Mouse (Mus musculus): ENCODE results near the gene Rictor. TPM values are rescaled to one million over a fixed set of nuclear protein-coding genes. Genes with fewer than 3 reads are reported as not detected.
"Not testable (repeated sequence)": the region's sequence is repeated elsewhere in the genome, so short reads cannot be mapped to it uniquely, and the experiment has no call there.

Rictor gene
- polyA plus RNA-seq, 1 experiment from 2014 or later, result 33.5 TPM

DNA sequence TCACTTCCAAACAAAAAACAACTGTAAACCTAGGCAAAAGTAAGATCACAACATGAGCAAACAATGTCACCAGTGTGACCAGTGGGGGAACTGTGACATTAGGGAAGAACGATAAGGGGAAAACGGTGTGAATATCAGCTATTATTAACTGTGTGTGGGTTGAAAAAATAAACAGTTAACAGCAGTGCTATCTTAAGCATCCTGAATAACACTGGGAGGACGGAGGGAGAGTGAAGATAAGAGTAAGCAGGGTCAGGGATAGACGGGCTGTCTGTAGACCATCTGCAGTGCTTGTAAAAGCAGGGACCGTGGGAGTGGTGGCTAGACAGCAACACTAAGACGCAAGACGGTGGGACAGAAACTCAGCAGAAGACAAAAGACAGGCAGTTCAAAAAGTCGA is 35.5 kb downstream of the Rictor start:
- H3K27ac ChIP-seq, result no peak overlapping the region
- H3K4me3 ChIP-seq, result no peak overlapping the region
- H3K36me3 ChIP-seq (replicated peaks), result peaks cover 31% of the 10 kb centered on the region
- no peaks in the 10 kb centered on the region for H3K9me3 ChIP-seq
- H3K27me3 ChIP-seq (ENCODE audit: poor library complexity, severe bottlenecking), result no peaks in the 10 kb centered on the region
- WGBS, result 78% methylated on average over 8 of the region's 8 CpGs
- H3K4me1 ChIP-seq, result no peaks in the 10 kb centered on the region
- DNase-seq (ENCODE audit: extremely low spot score, low spot score), result no peak

DNA sequence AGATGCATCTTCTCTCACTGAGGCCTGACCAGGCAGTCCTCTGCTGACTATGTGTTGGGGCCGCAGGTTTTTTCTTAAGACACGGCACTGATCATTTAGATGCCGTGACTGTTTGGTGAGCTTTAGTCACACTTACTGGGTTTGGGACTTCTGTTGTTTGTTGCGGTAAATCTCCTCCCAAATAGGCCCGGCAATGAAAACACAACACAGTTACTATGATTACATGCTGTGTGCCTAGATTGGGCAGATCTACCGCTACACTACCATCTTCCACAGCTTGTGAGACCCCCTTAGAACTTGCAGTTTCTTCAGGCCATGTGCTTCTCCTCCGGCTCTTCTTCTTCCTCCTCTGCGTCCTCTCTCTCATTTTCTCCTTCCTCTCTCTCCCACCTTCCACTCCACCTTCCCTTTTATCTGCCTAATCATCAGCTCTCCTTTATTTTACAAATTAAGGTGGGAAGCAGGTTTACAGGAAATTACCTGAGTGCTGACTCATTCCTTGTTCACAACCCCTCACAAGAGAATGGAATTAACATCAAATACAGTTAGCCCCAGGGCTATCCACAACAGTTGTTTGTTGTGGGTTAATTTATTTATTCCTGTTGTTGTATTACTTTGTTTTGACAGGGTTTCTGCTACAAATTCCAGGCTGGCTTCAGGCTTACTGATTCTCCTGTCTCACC is 38.3 kb downstream of the Rictor start:
- H3K27me3 ChIP-seq (ENCODE audit: poor library complexity, severe bottlenecking); H3K27ac ChIP-seq; H3K4me1 ChIP-seq; H3K4me3 ChIP-seq; DNase-seq (ENCODE audit: extremely low spot score, low spot score); H3K9me3 ChIP-seq: not testable (repeated sequence)
- WGBS, result 80% methylated on average over 8 of the region's 8 CpGs
- H3K36me3 ChIP-seq (replicated peaks), result peaks cover 31% of the 10 kb centered on the region

DNA sequence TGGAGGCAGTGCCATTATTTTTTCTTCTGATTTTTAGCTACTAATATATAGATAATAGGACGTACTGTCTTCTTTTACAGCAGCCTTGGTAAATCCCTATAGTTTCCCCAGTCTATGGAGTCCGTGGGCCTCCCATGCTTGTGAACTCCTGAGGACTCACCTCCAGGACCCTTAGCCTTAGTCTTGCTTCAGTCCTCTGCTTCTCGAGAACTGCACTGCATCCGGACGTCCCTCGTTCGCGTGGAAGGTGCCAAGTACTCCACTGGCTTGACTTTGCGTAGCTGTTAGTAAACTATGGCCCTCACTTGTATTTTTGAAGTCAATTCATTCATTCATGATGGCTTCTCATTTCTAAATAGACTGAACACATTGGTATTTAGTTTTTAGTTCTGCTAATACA is 38.8 kb downstream of the Rictor start:
- no peaks in the 10 kb centered on the region for H3K4me1 ChIP-seq
- H3K27ac ChIP-seq, result no peak overlapping the region
- H3K4me3 ChIP-seq, result no peak overlapping the region
- DNase-seq (ENCODE audit: extremely low spot score, low spot score), result no peak
- H3K9me3 ChIP-seq, result no peaks in the 10 kb centered on the region
- no peaks in the 10 kb centered on the region for H3K27me3 ChIP-seq (ENCODE audit: poor library complexity, severe bottlenecking)
- 91% methylated on average over 9 of the region's 9 CpGs for WGBS
- H3K36me3 ChIP-seq (replicated peaks), result peaks cover 31% of the 10 kb centered on the region

DNA sequence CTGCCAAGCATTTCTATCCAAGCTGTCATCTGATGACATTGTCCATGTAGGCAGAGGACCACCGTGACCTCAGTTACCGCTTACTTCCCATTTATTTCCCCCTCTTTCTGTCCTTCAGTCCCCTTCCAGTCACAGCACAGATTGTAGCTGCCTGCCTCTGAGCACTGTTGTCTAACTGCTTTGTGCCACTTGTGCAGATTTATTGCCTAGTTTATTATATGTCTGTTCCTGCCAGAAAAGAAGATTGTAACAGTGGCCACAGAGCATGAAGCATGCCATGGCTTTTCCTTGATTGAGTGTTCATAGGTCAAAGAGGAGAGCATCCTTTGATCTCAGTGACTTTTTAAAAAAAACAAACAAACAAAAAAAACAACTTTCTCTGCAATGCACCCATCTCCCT is 46.2 kb downstream of the Rictor start:
- H3K4me3 ChIP-seq, result no peak overlapping the region
- H3K27ac ChIP-seq, result no peak overlapping the region
- no peak for DNase-seq (ENCODE audit: extremely low spot score, low spot score)
- peaks cover 38% of the 10 kb centered on the region for H3K36me3 ChIP-seq (replicated peaks)
- WGBS, result 100% methylated on average over 2 of the region's 2 CpGs
- no peaks in the 10 kb centered on the region for H3K4me1 ChIP-seq
- no peaks in the 10 kb centered on the region for H3K9me3 ChIP-seq
- no peaks in the 10 kb centered on the region for H3K27me3 ChIP-seq (ENCODE audit: poor library complexity, severe bottlenecking)

DNA sequence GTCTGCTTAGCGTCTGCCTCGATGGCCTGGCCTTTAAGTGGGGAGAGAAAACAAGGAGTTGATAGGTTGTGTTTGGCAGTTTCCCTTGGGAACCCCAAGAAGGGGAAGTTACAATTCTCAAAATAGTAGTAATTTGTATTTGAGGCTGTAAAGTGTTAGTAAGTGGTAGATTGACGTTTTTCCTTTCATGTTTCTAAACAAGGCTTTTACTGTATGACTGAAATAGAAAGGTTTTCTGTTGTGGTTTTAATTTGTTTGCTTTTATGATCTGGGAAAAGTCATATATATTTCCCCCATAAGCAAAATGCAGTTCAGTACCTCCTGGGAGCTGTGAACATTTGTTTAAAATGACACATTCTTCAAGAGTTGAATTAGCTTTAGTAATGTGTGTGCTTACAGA is 64.1 kb downstream of the Rictor start:
- H3K9me3 ChIP-seq, result no peaks in the 10 kb centered on the region
- H3K27me3 ChIP-seq (ENCODE audit: poor library complexity, severe bottlenecking), result no peaks in the 10 kb centered on the region
- no peak overlapping the region for H3K4me3 ChIP-seq
- WGBS, result 95% methylated on average over 3 of the region's 3 CpGs
- peaks cover 84% of the 10 kb centered on the region for H3K36me3 ChIP-seq (replicated peaks)
- H3K27ac ChIP-seq, result no peak overlapping the region
- 0 out of 2 replicates have a peak, but pooled peaks cover 4% of the 10 kb centered on the region for H3K4me1 ChIP-seq
- DNase-seq (ENCODE audit: extremely low spot score, low spot score), result no peak

DNA sequence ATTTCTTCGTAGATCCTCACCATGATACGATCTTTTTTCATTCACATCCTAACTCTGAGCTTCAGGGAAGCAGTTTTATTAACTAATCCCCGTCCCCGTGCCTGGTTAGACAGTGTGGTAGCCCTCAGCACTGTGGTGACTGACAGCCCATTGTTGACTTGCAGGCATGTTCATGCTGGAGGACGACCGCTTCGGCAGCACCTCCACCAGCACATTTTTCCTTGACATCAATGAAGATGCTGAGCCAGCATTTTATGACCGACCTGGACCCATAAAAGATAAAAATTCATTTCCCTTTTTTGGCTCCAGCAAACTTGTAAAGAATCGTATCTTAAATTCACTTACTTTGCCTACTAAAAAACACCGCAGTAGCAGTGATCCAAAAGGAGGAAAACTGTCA is 78.0 kb downstream of the Rictor start:
- H3K9me3 ChIP-seq, result no peaks in the 10 kb centered on the region
- H3K27me3 ChIP-seq (ENCODE audit: poor library complexity, severe bottlenecking), result no peaks in the 10 kb centered on the region
- no peak overlapping the region for H3K27ac ChIP-seq
- H3K4me3 ChIP-seq, result no peak overlapping the region
- H3K36me3 ChIP-seq (replicated peaks), result peaks cover 97% of the 10 kb centered on the region
- DNase-seq (ENCODE audit: extremely low spot score, low spot score), result no peak
- 93% methylated on average over 10 of the region's 10 CpGs for WGBS
- no peaks in the 10 kb centered on the region for H3K4me1 ChIP-seq

DNA sequence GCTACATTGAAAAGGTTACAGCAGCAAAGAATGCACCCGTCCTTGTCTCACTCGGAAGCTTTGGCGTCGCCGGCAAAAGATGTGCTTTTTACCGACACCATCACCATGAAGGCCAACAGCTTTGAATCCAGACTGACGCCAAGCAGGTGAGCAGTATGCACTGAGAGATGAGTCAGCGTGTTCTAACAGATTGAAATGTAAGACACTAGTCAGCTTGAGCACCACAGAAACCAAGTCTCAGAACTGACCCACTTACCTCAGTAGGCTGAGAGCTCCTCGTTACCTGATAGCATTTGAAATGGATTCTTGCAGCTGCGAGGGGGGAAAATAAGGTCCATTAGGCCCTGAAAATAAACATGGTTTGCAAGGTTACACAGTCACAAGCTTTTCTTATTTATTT is 79.1 kb downstream of the Rictor start:
- no peak for DNase-seq (ENCODE audit: extremely low spot score, low spot score)
- Histone ChIP-seq H3K36me3 (replicated peaks) (peaks cover 97% of the 10 kb centered on the region), H3K9me3 (no peaks in the 10 kb centered on the region)

DNA sequence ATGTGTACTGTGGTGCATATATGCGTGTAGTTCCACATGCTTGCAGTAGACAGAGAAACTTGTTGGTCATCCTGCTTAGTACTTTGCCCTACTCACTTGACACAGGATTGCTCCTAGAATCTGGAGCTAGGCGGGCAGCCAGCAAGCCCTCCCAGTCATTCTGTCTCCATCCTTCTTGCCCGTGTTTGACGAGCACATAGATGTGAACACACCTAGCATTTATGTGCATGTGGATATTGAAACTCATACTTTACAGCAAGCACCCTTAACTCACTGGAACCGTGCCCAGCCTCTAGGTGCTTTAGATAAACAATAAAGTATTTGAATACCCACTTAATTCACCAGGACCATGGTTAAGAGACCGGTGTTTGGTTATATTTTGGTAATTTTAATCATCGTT is 81.8 kb downstream of the Rictor start:
- Histone ChIP-seq H3K27me3 (ENCODE audit: poor library complexity, severe bottlenecking) (no peaks in the 10 kb centered on the region), H3K9me3 (no peaks in the 10 kb centered on the region), H3K27ac (no peak overlapping the region), H3K4me3 (no peak overlapping the region), H3K36me3 (replicated peaks) (peaks cover 98% of the 10 kb centered on the region), H3K4me1 (no peaks in the 10 kb centered on the region)
- DNase-seq (ENCODE audit: extremely low spot score, low spot score), result no peak
- WGBS, result 95% methylated on average over 7 of the region's 7 CpGs

More for the DNA sequence above, 79.1 kb downstream of the Rictor start:
- 95% methylated on average over 10 of the region's 10 CpGs for WGBS
- Histone ChIP-seq H3K4me3 (no peak overlapping the region), H3K27ac (no peak overlapping the region), H3K4me1 (no peaks in the 10 kb centered on the region), H3K27me3 (ENCODE audit: poor library complexity, severe bottlenecking) (no peaks in the 10 kb centered on the region)

DNA sequence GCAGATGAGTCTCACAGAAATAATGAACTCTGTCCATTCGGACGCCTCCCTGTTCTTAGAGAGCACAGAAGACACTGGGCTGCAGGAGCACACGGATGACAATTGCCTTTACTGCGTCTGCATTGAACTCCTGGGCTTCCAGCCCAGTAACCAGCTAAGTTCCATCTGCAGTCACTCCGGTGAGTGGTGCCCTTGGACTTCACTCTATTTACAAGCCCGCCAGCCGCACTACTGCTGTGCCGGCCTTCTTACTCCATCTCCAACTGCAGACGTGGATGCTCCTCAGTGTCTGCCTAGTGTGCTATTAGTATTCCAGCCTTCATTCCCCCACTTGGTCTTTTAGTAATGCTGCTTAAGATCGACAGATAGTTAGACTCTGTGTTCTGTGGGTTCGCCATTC is 83.5 kb downstream of the Rictor start:
- Histone ChIP-seq H3K27ac (no peak overlapping the region), H3K27me3 (ENCODE audit: poor library complexity, severe bottlenecking) (no peaks in the 10 kb centered on the region), H3K9me3 (no peaks in the 10 kb centered on the region), H3K4me3 (no peak overlapping the region), H3K4me1 (no peaks in the 10 kb centered on the region), H3K36me3 (replicated peaks) (peaks cover 98% of the 10 kb centered on the region)
- DNase-seq (ENCODE audit: extremely low spot score, low spot score), result no peak
- WGBS, result 94% methylated on average over 11 of the region's 11 CpGs

DNA sequence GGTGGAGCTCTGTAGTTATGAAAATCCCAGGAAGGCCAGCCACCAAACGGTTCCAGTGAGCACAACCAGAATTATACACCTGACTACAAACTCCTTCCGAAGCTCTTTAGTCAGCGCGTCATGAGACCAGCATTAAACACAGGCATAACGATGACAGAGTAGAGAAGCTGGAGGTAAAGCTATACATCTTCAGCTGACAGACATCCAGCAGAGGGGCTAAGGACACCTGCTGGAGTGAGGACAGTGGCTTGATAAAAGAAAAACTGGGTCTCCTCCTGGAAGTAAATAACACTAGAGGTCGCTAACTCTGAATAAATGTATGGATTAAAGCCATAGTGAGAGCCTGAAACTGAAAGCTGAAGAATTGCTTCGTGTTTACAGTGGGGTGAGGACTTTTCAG is 84.7 kb downstream of the Rictor start:
- H3K9me3 ChIP-seq, result no peaks in the 10 kb centered on the region
- WGBS, result 89% methylated on average over 7 of the region's 7 CpGs
- no peak overlapping the region for H3K27ac ChIP-seq
- no peak for DNase-seq (ENCODE audit: extremely low spot score, low spot score)
- H3K4me1 ChIP-seq, result no peaks in the 10 kb centered on the region
- H3K27me3 ChIP-seq (ENCODE audit: poor library complexity, severe bottlenecking), result no peaks in the 10 kb centered on the region
- H3K36me3 ChIP-seq (replicated peaks), result peaks cover 99% of the 10 kb centered on the region
- no peak overlapping the region for H3K4me3 ChIP-seq

DNA sequence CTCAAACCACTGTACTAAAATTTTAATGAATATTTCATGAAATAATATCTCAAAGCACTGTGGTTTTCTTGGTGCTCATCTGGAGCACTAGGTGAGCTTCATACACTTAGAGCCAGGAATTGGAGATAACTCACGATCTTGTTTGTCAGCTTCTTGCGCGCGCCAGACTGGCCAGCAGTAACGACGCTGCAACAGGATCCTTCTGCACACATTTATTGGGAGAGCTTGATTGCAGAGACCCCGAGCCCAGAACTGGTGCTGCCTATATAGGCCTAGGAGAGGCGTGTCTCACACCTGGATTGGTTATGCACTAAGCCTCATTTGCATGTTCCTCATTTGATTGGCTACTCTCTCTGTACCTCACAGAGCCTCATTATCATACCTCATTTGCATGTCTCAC is 93.0 kb downstream of the Rictor start:
- not testable (repeated sequence) for H3K4me3 ChIP-seq; H3K27ac ChIP-seq; H3K4me1 ChIP-seq; H3K9me3 ChIP-seq; DNase-seq (ENCODE audit: extremely low spot score, low spot score); H3K27me3 ChIP-seq (ENCODE audit: poor library complexity, severe bottlenecking)
- H3K36me3 ChIP-seq (replicated peaks), result peaks cover 43% of the 10 kb centered on the region
- 94% methylated on average over 8 of the region's 8 CpGs for WGBS

DNA sequence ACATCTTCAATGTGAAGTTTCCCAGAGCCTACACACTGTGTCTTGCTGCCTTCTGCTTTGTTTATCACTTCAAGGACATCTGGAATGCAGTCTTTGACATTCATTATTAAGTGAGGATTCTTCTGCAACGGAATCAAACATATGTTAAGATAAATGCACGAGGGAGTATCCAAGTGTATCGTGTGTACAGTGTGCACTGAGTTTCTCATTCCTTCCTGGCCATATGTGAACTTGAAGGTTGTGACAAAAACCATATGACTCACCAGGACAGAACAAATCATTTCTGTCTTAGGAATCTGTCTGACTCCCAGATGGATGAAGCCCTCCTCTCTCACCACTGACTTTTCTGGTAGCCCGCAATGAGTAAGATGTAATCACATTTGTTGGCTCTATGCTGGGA is 107.6 kb downstream of the Rictor start:
- H3K27ac ChIP-seq, result no peak overlapping the region
- no peaks in the 10 kb centered on the region for H3K4me1 ChIP-seq
- WGBS, result 93% methylated on average over 4 of the region's 4 CpGs
- peaks cover 7% of the 10 kb centered on the region; the same call in 1 of the 2 replicates for H3K9me3 ChIP-seq
- no peaks in the 10 kb centered on the region for H3K36me3 ChIP-seq (replicated peaks)
- no peak for DNase-seq (ENCODE audit: extremely low spot score, low spot score)
- no peak overlapping the region for H3K4me3 ChIP-seq
- H3K27me3 ChIP-seq (ENCODE audit: poor library complexity, severe bottlenecking), result no peaks in the 10 kb centered on the region

DNA sequence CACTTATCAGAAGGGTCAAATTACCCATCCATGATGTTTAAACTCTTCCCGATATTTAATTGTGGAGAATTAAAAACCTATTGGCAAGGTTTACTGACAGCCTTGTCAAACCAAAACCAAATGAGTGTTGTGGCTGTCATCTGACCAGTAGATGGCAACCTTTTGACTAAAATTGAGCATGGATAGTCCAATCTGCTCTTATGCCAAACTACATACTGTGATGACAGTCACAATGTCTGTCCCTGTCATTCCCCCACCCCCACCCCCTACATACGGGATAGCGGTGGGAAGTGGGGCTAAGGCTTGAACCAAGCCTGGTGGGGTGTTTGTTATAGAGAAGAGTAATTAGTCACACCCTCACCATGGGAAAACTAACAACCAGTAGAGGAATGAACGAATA is 132.0 kb downstream of the Rictor start:
- H3K4me3 ChIP-seq, result no peak overlapping the region
- H3K9me3 ChIP-seq, result no peaks in the 10 kb centered on the region
- no peaks in the 10 kb centered on the region for H3K27me3 ChIP-seq (ENCODE audit: poor library complexity, severe bottlenecking)
- WGBS, result 60% methylated on average over 4 of the region's 4 CpGs
- H3K27ac ChIP-seq, result no peak overlapping the region
- no peaks in the 10 kb centered on the region for H3K4me1 ChIP-seq
- no peak for DNase-seq (ENCODE audit: extremely low spot score, low spot score)
- no peaks in the 10 kb centered on the region for H3K36me3 ChIP-seq (replicated peaks)

DNA sequence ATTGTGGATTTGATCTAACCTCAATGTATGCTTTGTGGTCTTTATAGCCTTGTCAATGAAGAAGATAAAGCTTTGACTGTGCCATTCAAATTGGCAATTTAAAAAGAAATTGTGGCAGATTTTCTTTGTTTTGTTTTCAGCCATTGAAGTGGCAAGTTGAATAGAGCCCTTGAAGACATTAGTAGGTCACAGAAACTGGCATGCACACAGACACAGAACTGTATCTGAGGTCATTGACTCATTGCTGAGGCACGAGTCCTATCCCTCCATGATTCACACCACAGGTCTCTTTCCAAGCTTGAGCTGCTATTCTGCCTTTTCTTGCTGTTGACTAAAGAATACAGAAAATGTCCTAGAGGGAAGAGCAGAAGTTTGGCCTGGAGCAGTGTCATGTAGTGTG is 141.7 kb downstream of the Rictor start:
- no peak overlapping the region for H3K4me3 ChIP-seq
- 83% methylated on average over 1 of the region's 1 CpGs for WGBS
- no peaks in the 10 kb centered on the region for H3K27me3 ChIP-seq (ENCODE audit: poor library complexity, severe bottlenecking)
- no peaks in the 10 kb centered on the region for H3K9me3 ChIP-seq
- H3K36me3 ChIP-seq (replicated peaks), result no peaks in the 10 kb centered on the region
- no peak for DNase-seq (ENCODE audit: extremely low spot score, low spot score)
- no peak overlapping the region for H3K27ac ChIP-seq
- H3K4me1 ChIP-seq, result no peaks in the 10 kb centered on the region
